Mouse (Mus musculus): ENCODE measurements at regions not wholly inside any gene's neighbourhood (a gene's known extent, or its start where the extent isn't known, plus 50 kb on each side); places are given as distances from the start of the nearest gene placed in this dataset.
"Not testable (repeated sequence)": the region's sequence is repeated elsewhere in the genome, so short reads cannot be mapped to it uniquely, and the experiment has no call there.

DNA sequence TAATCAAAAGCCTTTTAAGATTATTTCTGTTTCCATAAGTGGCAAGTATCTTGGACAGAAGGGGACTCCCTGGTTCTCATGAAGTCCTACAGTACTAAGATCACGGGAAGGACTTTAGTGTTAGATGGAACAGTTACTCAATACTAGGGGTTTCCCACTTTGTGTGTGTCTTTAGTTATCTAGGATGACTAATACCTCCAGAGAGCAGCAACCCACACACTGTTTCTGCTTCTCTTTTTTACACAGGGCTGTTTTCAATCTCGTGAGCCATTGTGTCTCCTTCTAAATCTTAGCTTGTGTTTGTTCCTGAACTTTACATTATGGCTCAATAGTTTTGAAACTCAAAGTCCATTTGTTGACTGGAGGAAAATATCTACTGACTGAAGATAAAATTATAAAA lies 496.5 kb upstream of the Impg1 start:
- DNase-seq (ENCODE audit: low spot score): no peak

DNA sequence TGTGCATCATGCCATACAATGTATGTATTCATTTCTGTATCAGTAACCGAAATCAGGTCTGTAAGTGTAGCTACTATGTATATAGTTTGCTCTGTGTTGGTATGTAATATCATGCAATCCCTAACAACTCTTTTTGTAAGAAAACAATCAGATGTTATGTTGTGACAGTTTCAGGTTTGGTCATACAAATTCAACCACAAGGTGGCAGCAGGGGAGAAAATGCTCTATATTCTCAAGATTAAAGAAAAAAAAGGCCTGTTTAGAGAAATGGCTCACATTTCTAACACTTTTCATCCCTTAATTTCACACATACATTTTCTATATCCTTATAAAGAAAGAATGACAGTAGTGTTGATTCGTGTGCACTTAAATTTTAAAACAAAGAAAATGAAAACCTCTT lies 477.7 kb upstream of the Impg1 start:
- DNase-seq (ENCODE audit: low spot score): no peak

DNA sequence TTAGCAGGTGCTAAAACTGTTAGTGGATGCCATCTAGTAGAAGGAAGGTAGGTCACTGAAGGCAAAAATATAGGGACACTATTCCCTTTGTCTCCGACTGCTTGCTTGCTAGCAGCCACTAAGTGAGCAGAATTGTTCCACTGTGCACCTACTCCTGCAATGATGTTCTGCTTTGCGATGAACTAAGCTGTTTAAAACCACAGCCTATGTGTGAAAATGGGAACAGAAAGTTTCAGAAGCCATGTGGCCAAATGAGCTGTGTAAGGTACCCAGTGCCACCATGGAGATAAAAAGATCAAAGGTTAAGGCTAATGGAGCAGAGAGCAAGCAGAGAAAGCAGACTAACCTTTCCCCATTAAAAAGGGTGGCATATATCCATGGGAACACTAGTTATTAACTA lies 476.1 kb upstream of the Impg1 start:
- no peak for DNase-seq (ENCODE audit: low spot score)

DNA sequence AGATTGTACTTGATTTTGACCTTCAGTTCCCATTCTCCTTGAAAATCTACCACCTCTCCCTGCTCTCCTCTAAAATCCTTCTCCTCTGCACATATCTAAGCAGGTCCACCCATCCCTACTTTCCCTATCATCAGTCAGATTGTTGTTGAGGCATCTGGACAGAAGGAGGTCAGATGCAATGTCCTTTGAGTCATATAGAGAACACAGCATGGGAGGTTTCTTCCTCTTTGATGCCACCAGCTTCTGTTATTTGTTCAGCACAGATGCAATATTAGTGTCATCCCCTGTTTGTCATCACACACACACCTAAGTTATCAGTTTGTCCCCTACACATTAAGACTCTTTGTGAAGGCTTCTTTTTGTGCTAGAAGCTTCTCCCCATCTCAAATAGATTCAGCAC lies 473.0 kb upstream of the Impg1 start:
- DNase-seq (ENCODE audit: low spot score): no peak

DNA sequence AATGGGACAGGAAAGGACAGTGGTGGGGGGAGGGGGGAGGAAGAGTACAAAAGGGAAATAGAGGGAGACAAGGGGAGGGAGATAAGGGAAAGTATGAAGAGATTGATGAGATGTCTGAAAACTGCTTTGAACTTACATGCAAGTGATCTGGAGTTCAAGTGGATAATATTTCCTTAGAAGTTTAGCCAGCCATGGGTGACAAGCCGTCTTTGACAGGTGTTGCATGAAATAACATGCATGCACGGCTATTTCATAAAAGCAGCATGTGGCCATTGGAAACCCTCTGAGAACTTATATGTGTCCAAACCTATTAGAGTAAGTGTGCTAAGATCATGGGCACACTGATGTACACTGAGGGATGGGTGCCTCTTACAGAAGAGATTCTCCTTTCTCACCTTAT lies 465.3 kb upstream of the Impg1 start:
- DNase-seq (ENCODE audit: low spot score): no peak

DNA sequence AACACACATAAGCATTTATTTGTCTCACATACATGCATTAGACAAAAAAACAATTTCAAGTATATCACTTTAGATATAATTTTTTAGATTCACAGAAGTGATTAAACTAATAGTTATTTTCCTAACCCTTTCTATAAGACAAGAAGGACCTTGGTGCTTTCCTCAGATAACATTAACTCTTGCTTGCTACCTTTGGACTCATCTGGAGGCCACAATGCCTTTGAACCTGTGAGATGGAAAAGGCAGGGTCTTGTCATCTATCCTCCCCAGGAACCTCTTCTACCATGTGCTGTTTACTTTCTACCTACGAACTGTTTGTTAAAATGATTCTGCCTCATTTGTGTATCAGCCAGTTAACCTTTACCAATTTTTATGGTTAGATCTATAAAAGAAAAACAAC lies 455.0 kb upstream of the Impg1 start:
- DNase-seq (ENCODE audit: low spot score): no peak

DNA sequence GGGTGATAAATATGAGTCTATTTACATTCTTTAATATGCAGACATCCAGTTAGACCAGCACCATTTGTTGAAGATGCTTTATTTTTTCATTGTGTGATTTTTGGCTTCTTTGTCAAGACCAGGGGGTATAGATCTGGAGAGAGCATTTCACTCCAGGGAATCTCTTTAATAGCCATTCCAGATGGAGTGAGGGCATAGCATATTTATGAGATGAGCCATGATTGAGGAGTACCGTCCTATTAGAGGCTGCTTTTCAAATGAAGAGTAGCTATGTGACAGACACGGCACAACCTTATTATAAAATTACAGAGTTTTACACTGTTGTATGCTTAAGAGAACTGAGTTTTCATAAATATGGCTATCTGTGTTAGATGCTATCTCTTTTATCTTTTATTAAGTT lies 448.6 kb upstream of the Impg1 start:
- DNase-seq (ENCODE audit: low spot score): no peak

DNA sequence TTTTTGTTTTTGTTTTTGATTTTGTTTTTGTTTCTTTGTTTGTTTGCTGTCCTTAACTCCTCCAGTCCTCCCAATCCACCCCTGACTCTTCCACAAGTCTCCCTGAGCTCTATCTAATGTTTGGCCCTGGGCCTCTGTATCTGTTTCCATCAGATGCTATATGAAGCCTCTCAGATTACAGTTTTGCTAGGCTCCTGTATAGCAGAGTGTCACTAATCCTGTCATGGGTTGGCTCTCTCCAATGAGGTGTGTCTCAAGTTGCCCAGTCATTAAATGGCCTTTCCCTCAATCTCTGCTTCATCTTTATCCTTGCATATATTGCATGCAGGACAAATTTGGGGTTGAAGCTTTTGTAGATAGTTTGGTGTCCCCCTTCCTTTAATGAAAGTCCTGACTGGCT lies 446.9 kb upstream of the Impg1 start:
- DNase-seq (ENCODE audit: low spot score): no peak

DNA sequence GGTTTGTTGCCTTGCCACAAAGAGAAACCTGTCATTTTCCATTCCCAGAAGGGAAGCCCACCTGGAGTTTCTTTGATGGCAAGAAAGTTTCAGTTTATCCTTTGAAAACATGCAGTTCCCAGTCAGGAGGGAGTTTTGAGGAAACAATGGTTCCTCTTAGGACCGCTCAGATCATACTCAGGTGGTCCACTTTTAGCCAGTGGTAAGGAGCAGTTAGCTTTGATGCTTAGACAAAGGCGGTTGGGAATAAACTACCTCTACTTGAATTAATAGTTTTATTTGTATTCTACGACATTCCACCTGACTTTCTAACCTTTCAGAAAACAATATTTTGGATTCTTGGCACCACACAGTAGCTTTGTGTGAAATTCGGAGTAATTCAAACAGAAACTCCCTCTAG lies 401.5 kb upstream of the Impg1 start:
- no peak for DNase-seq (ENCODE audit: low spot score)

DNA sequence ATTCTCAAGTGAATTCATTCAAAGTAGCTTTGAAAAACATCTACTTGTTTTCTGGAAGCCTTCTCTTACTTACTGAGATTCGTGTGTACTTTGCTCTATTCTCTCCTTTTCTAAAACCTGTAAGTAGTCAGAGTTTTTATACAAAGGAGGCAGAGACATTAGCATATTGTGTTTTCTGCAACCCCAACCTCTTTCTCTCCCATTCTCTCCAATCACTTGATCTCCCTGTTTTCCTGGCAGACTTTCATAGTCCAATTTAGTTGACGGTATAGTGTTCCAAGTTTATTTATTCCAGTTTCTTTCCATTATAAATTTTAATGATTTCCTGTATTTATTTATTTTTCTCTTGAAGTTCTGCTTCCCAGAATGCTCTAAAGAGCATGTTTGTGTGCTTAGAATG lies 393.7 kb upstream of the Impg1 start:
- no peak for DNase-seq (ENCODE audit: low spot score)

DNA sequence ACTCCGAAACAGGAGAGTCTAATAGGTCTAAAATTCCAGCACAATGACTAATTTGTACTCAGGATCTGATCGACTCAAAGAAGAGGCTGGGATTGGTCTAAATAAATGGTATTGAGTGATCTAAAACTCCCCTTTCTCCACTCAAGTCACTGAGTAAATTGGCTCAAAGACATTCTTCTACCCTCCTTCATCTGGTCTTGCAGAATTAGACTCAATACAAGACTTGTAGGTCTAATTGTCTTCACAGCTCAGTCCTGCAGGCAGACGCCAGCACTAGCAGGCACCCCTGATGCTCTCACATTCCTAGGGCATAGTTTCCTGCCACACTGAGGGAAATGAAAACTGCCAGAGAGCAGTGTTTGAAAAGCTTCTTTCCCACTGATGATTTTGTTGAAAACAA lies 382.9 kb upstream of the Impg1 start:
- no peak for DNase-seq (ENCODE audit: low spot score)

DNA sequence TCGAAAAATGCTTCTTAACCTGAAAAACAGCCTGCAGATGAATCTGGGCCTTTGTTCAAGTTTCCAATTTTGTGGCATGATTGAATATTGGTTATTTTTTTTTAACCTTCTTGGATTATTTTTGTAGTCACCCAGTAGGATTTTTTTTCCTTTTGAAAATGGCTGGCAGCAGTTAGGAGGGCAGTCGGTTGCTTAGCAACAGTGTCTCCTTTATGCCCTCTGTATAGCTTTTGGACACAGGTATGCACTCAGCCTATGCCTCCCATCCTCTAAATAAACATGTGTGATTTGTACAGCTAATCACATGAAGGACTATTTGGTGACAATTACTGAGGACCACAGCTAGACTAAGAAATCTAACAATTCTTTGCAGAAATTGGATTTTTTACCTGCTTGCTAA lies 367.5 kb upstream of the Impg1 start:
- DNase-seq (ENCODE audit: low spot score): no peak

DNA sequence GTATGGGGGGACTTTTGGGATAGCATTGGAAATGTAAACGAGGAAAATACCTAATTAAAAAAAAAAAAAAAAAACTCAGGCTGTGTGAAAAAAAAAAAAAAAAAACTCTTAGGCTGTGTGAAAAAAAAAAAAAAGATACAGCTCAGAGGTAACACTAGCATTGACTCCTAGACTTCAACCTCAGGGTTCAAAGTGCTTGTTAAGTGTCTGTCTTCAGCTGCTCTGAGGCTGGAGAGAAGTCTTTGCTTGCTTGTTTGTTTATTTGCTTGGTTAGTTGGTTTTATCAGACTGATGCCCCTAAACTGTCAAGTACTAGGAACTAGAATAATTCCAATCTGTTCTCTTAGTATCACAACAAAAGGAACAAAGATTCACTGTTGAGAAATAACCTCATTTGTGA lies 360.1 kb upstream of the Impg1 start:
- no peak for DNase-seq (ENCODE audit: low spot score)

DNA sequence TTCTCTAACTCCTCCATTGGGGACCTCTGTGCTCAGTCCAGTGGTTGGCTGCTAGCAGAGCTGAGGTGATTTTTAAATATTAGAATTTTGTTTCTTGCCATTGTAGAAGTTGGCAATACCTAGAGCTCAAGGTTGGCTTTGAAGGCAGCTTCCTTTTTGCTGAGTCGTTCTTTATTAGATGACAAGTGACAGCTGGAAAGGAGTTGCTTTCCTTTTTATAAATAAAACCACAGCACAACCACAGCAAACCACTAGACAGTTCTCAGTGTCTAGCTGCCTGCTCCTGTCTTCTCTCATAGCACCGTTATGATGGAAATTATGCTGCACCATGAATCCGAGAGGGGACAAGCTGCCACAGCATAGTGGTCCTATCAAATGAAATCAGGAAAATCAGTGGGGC lies 354.8 kb upstream of the Impg1 start:
- no peak for DNase-seq (ENCODE audit: low spot score)

DNA sequence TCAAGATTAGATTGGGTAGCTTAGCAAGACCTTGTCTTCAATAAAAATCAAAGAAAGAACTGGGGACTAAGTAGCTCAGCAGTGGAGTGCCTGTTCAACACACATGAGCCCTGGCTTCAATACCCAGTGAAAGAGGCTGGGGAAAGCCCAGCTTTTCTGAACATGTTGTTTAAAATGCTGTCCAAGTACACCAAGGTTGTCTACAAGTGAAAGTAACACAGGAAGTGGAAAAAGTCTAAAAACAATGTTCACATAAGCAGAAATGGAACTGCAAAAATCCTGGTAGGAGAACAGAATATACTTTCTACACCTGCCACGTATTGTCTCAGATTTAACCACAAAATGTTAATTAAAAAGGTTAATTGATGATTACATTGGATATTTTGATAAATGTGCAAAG lies 353.8 kb upstream of the Impg1 start:
- no peak for DNase-seq (ENCODE audit: low spot score)

DNA sequence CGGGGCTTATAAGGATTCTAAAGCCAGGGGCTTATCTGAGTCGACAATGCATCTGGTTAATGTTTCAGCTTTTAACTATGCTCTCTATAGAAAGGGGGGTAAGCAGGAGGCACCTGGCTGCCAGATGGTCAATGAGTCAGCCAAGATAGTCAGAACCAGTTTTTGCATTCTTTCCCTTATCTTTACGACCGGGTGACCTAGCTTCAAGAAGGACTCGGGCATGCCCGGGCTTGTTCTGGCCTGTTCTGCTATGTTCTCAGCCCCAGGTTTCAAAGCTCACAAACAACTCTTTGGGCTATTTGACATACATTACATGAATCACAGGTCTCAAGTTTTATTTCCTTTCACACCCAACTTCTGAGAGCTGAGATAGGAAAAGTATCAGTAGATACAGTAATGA lies 348.6 kb upstream of the Impg1 start:
- DNase-seq (ENCODE audit: low spot score): peak; percentile 0

DNA sequence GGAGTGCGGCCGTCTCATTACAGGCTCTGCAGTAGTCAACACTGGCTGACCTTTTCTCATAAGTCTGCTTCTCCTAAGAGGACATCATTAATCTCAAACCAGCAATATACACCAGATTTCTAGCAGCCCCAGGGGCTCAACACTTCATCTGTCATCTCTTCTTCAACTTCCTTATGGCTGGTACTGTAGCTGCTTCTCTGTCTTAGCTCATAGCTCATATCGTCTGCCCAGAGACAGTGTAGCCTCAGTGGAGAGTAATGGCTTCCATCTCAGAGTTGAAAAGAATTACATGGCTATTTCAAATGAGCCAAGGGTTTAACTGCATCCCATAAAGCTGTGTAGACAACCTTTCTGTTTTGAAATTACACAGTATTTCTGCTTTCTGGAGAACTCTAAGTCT lies 326.2 kb upstream of the Impg1 start:
- no peak for DNase-seq (ENCODE audit: low spot score)

DNA sequence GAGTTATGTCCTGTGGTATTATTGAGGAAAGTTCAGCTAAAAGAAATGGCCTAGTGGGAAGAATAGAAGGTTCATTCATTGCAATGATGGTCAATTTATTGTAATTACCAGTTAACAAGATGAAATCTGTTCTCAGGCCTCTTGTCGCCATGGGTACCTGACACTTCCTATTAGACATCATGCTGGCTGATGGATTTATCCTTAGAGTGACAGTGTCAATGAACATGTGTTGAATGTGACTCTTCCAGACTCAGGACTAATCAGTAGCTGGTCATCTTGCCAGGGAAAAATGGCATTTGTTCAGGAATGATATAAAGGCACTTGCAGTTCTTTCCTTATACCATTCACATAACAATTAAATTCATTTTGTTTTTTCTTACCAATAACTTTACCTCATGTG lies 309.3 kb upstream of the Impg1 start:
- no peak for DNase-seq (ENCODE audit: low spot score)

DNA sequence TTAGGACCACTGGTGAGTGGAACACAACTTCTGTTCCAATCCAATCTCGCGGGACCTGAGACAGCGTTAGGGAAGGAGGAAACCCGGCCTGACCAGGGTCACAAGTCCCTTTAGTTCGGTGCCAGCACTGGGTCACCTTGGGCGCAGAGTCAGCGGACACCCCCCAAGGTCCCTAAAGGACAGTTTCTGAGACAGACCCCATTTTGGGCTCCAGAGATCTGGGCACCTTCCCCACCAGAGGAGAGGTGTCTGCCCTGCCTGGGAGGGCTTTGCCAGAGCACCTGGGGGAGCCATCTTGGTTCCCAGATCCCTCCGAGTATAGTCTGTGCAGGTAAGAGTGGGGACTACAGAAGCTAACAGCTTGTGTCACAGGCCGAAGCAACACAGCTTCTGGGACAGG lies 270.5 kb upstream of the Impg1 start:
- not testable (repeated sequence) for DNase-seq (ENCODE audit: low spot score)

DNA sequence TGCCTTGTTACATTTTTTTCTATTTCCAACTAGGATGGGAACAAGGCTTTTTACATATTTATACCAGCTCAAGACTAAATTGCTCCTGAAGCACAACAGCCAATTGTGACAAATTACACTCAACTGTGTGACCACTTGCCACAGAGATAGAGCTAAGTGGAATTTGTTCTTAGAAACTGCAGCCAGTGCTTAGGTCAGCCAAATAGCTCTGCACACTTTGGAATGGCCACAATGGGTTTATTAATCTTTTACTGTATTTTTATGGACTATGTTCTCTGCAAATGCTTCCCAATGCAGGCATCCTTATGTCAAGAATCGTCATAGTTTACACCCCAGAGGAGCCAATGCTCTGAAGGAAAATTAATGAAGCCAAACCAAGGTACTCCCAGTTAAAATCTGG lies 267.7 kb upstream of the Impg1 start:
- DNase-seq (ENCODE audit: low spot score): no peak

DNA sequence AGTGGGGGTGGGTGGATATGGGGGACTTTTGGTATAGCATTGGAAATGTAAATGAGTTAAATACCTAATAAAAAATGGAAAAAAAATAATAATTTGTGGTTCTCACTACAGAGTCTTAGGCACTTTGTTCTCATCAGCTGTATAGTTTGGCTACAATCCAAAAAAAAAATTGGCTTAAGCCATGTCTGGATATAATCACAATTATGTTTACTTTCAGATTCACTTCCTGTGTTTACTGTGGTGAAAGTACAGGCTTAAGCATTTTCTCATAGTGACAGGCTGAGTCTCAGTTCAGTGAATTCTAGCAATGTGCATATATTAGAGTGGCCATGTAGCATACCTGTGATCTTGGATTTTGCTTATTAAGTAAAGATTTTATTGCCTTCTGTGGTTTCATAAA lies 258.4 kb upstream of the Impg1 start:
- no peak for DNase-seq (ENCODE audit: low spot score)

DNA sequence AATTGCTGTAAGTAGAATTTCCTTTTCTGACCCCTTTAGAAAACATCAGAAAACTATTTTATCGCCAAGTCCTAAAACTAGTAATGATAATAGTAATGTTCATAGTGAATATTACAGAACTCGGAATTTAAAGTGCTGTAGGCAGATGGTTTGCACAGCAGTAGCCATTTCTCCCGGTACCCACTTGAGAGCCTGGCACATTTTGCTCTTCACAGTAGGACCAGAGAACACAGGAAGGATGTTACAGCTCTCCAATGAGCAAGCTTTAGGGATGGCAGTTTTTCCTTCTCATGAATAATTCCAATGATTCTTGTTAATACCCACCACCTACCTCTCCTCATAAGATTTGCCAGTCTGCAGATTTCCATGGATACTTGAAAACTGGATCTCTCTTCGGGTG lies 253.2 kb upstream of the Impg1 start:
- no peak for DNase-seq (ENCODE audit: low spot score)

DNA sequence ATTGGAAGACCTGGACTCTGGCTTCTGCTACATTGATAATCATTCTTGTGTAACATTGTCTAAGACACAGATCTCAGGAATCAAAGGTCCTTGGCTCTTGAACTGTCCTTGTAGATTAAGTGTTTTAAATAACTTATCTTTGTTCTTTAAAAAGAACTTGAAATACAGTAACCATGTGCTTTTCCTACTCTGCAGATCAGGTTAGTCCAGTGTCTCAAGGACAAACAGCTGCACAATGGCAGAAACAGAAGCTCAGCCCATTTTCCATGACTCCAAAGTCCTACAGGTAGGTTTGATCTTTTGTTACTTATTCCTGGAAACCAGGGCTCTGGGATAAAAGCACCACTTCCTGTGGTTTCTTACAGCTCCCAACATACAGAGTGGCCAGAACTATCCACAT lies 244.5 kb upstream of the Impg1 start:
- no peak for DNase-seq (ENCODE audit: low spot score)

DNA sequence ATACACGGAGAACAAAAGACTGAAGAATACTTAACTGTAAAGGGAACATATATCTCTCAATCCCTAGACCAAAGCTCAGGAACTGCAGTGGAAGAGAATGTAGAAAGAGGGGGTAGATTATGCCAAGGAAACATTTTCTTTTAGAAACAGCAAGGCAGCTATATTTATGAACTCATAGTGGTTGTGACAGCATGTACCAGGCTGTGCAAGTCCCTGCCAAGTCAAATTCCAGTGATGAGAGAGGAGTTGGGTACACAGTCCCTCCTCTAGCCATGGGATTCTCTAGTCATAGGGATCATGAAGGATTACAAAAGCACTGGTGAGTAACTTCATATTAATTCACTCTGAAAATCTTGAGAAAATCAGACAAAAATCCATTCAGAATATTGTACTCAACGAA lies 240.0 kb upstream of the Impg1 start:
- DNase-seq (ENCODE audit: low spot score): no peak

DNA sequence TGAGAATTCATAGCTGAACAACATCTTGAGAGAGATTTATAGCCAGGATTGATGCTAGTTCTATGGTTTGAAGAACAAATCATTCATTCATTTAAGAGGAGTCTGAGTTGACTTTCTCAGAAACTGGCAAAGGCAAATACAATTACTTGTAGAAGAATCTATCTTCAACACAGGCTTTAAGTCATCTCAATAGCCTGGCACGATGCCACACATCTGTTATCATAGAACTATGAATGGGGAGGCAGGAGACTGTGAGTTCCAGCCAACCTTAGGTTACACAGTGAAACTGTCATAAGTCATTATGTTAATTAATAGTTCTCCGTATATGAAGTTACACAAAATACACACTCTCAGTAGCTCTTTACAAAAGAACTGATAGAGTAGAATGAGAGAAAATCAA lies 231.9 kb upstream of the Impg1 start:
- DNase-seq (ENCODE audit: low spot score): no peak

Data from heart, adult 8-10 months (tissue).